Mouse (Mus musculus): ENCODE measurements around the gene Stap2.

DNA sequence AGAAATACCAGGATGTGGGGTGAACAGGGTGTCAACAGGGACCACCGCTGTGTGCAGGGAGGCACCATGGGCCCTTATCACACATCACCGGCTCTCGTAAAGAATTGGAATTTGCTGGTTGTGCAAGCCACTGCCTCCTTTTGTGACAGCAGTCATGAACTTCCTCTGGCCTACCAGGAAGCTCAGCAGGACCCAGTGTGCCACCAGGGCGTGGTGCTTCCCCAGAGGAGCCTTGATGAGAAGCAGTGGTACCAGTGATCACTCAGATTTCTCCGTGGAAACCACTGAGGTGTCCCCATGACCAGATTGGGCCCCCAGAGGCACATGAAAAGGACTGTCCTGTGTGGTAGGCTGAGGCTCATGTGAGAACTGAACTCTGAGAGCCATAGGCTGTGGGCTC lies 18.0 kb upstream of the Stap2 start:
- TF ChIP-seq GATA1 (IDR thresholded peaks at IDR 0.05; ENCODE audit: low read length) = no peak
- TF ChIP-seq TAL1 (IDR thresholded peaks at IDR 0.05; ENCODE audit: low read length) = no peak
